ENCODE assay signal across 14 mouse cellular contexts in genomic region chr12:8961607-8962316, GRCm38 (mm10). TPM values are rescaled to one million over a fixed set of nuclear protein-coding genes. Genes with fewer than 3 reads are reported as not detected.
A peak's percentile ranks its signal among the peaks of the same experiment; 100 is the strongest.
DNase-seq lines count a peak whose midpoint lies in the region; ATAC-seq and TF ChIP-seq lines count a peak whose summit lies in the region.
"Had no signal": no experiment of that assay in that cellular context is flagged by ENCODE, and none has a peak within 500 bp of the region (broad histone marks: within the 10 kb centered on the region; RNA-seq: fewer than 3 reads in every experiment).

No protein-coding gene starts in this region.

- in situ Hi-C loops in Patski (cut with MboI; ENCODE audit: low pct_unique_long_range_greater_than_20kb): no loop called here

- POLR2A ChIA-PET in Patski (lab: Charles Lee): interaction anchor here (1.0 kb wide), 1 partner anchor 12 kb away, joined by 3 read pairs; the partner anchor contains the start of gene Wdr35

- peak; percentile 51 for ATAC-seq in Patski
- ATAC-seq in limb, embryonic 15.5 days (ENCODE audit: insufficient number of reproducible peaks, low FRiP score, low TSS enrichment, low read depth): peak; percentile 40; the same call in 1 of the 2 replicates

- no peak overlapping the region for H3K4me3 ChIP-seq in limb, embryonic 15.5 days
- H3K4me3 ChIP-seq: forebrain, embryonic 12.5 days; megakaryocyte, embryonic 14.5 days had no signal

- H3K27ac ChIP-seq in limb, embryonic 15.5 days: peak overlapping the region; percentile 65; the same call in 1 of the 2 replicates
- H3K27ac ChIP-seq: forebrain, embryonic 12.5 days had no signal

- H3K27me3 ChIP-seq in Patski: no peaks in the 10 kb centered on the region
- H3K27me3 ChIP-seq in limb, embryonic 15.5 days: no peaks in the 10 kb centered on the region
- H3K27me3 ChIP-seq: forebrain, embryonic 12.5 days had no signal

- no peaks in the 10 kb centered on the region for H3K36me3 ChIP-seq in limb, embryonic 15.5 days
- H3K36me3 ChIP-seq: forebrain, embryonic 12.5 days had no signal

- intact Hi-C loops in heart, postnatal 10 days (cut with DNase I): no loop called here

- H3K9me3 ChIP-seq in limb, embryonic 15.5 days: no peaks in the 10 kb centered on the region
- H3K9me3 ChIP-seq: forebrain, embryonic 12.5 days had no signal

- CTCF ChIA-PET in Patski (lab: Charles Lee): interaction anchor here (1.2 kb wide), 1 partner anchor 26 kb away, joined by 6 read pairs; no protein-coding TSS in a partner anchor

- H3K9ac ChIP-seq in limb, embryonic 15.5 days: no peak overlapping the region
- H3K9ac ChIP-seq: forebrain, embryonic 12.5 days had no signal

- 46% methylated on average over 9 of the region's 9 CpGs for WGBS in limb, embryonic 15.5 days

- DNase-seq in heart, adult 11 months: peak; percentile 56
- no peak for DNase-seq in heart, adult 18-20 months
- DNase-seq in Patski (ENCODE audit: low read depth, low spot score): peak; percentile 47
- DNase-seq in kidney, adult 8-10 months: peak; percentile 16 to 46
- DNase-seq in layer of hippocampus, postnatal 10 days (ENCODE audit: low spot score in 2 of 2): no peak
- no peak for DNase-seq in frontal cortex, adult 2 months (ENCODE audit: extremely low spot score in 1 of 2, low spot score in 1 of 2)
- no peak for DNase-seq in heart, postnatal 10 days
- DNase-seq: cerebellum, adult 9-10 months; left cerebral cortex, postnatal 4 days; lung, adult 2 months had no signal

- TF ChIP-seq CTCF in Patski (IDR thresholded peaks at IDR 0.05): no peak

- no peaks in the 10 kb centered on the region for H3K4me1 ChIP-seq in limb, embryonic 15.5 days
- H3K4me1 ChIP-seq: megakaryocyte, embryonic 14.5 days had no signal

- H3K4me2 ChIP-seq in limb, embryonic 15.5 days: no peak overlapping the region
- H3K4me2 ChIP-seq: forebrain, embryonic 12.5 days had no signal

RNA-seq across cellular contexts. Expression of gene Wdr35, which starts 11.9 kb away (rescaled TPM):
- 10 to 100 TPM; 10.2 to 10.5 TPM for total RNA-seq in heart, adult 18-20 months (2021)
- polyA plus RNA-seq in Patski (2021): 41.7 TPM
- polyA plus RNA-seq in limb, embryonic 15.5 days (2015; fragmentation: Nextera tagmentation; extraction: Ambion mirVana): 18.8 and 20.2 TPM in 2 replicates
- 10 to 100 TPM; 43.0 to 47.6 TPM for total RNA-seq in layer of hippocampus, postnatal 10 days (2021)
- 19.1 and 23.5 TPM in 2 replicates for polyA plus RNA-seq in frontal cortex, adult 2 months (2012; rRNA removed)
- total RNA-seq in heart, postnatal 10 days (2021): 10 to 100 TPM; 13.0 to 14.1 TPM

RNA-seq across cellular contexts. Expression of gene Matn3, which starts 14.0 kb away (rescaled TPM):
- not detected for total RNA-seq in heart, adult 18-20 months (2021)
- 0.17 TPM for polyA plus RNA-seq in Patski (2021)
- polyA plus RNA-seq in limb, embryonic 15.5 days (2015; fragmentation: Nextera tagmentation; extraction: Ambion mirVana): 62.4 and 62.7 TPM in 2 replicates
- under 1 TPM in 1 of 2 experiments, not detected in 1; 0.11 TPM for total RNA-seq in layer of hippocampus, postnatal 10 days (2021)
- 0.08 TPM in 2 replicates for polyA plus RNA-seq in frontal cortex, adult 2 months (2012; rRNA removed)
- under 1 TPM in 1 of 2 experiments, not detected in 1; 0.07 TPM for total RNA-seq in heart, postnatal 10 days (2021)
- total RNA-seq: layer of hippocampus, adult 18-20 months had no signal

RNA-seq across cellular contexts. Expression of gene Laptm4a, which starts 40.3 kb away (rescaled TPM):
- total RNA-seq in heart, adult 18-20 months (2021): 100 to 1,000 TPM; 366 to 407 TPM
- polyA plus RNA-seq in Patski (2021): 550 TPM
- polyA plus RNA-seq in limb, embryonic 15.5 days (2015; fragmentation: Nextera tagmentation; extraction: Ambion mirVana): 513 and 549 TPM in 2 replicates
- total RNA-seq in layer of hippocampus, postnatal 10 days (2021): 100 to 1,000 TPM; 205 to 226 TPM
- polyA plus RNA-seq in frontal cortex, adult 2 months (2012; rRNA removed): 229 and 243 TPM in 2 replicates
- 100 to 1,000 TPM; 387 to 411 TPM for total RNA-seq in heart, postnatal 10 days (2021)

Comparison
In these comparisons a context has a peak if more than half of its experiments do, and no peak if none do; other contexts are left out.
1. DNase-seq: peak in heart, adult 11 months (single experiment), Patski (single experiment) and kidney, adult 8-10 months (2 of 2); none in heart, adult 18-20 months (0 of 2), layer of hippocampus, postnatal 10 days (0 of 2), frontal cortex, adult 2 months (0 of 2) and heart, postnatal 10 days (0 of 2).